Mouse (Mus musculus): ENCODE data around the gene Ttll7. TPM values are rescaled to one million over a fixed set of nuclear protein-coding genes. Genes with fewer than 3 reads are reported as not detected.
A peak's percentile ranks its signal among the peaks of the same experiment; 100 is the strongest.

Ttll7 gene
- polyA plus RNA-seq, 1 experiment: 0.55 TPM

DNA sequence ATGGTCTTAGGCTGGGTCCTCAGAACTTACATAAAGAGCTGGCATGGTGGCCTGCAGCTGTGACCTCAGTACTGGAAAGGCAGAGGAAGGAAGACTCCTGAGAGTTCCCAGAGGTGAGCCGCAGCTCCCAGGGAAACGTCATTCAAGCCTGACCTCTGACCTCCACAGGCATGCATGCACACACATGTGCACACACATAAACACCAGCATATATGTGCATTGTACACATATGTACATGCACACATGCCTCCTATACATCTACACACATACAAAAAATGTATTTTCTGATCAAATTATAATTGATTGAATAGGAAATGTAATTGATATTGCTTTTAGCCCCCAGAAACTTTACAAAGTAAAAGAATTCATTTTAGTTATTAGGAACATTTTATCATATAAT, 93.2 kb downstream of the Ttll7 start:
- Histone ChIP-seq H3K36me3 (ENCODE audit: control insufficient read depth, insufficient read depth, low read length) (no peaks in the 10 kb centered on the region), H3K27ac (ENCODE audit: insufficient read depth, low read depth, low read length) (no peak overlapping the region), H3K4me3 (ENCODE audit: low read depth, low read length) (no peak overlapping the region), H3K27me3 (ENCODE audit: control insufficient read depth, insufficient read depth, low read length) (no peaks in the 10 kb centered on the region), H3K4me1 (ENCODE audit: control insufficient read depth, insufficient read depth, insufficient read length, low read length) (no peaks in the 10 kb centered on the region)
- WGBS: 37% methylated on average over 2 of the region's 2 CpGs
- TF ChIP-seq CTCF (IDR thresholded peaks at IDR 0.05; ENCODE audit: extremely low read depth, insufficient read length, insufficient replicate concordance, low read depth, low read length): no peak
- no peak for TF ChIP-seq POLR2A (IDR thresholded peaks at IDR 0.05; ENCODE audit: low read depth, low read length)

DNA sequence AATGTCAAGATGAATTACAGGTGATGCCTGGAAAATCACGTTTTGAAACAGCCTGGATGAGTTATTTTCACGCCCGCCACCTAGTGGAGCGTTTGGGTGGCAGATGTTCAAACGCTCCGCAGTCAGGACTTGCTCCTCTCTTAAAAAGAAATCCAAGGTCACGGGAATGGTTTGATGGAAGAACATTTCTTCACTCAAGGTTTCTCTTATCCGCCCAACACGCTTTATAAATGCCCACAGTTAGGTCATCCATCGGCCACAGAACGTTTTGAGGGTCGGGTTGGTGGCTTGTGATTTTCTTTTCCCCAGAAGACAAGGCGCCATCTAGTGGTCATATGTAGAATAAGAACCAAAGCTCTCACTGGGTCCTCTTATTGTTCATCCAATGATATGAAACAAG, 93.7 kb downstream of the Ttll7 start:
- Histone ChIP-seq H3K4me1 (ENCODE audit: control insufficient read depth, insufficient read depth, insufficient read length, low read length) (no peaks in the 10 kb centered on the region), H3K27ac (ENCODE audit: insufficient read depth, low read depth, low read length) (no peak overlapping the region), H3K36me3 (ENCODE audit: control insufficient read depth, insufficient read depth, low read length) (no peaks in the 10 kb centered on the region), H3K4me3 (ENCODE audit: low read depth, low read length) (peak overlapping the region; percentile 48), H3K27me3 (ENCODE audit: control insufficient read depth, insufficient read depth, low read length) (no peaks in the 10 kb centered on the region)
- no peak for TF ChIP-seq POLR2A (IDR thresholded peaks at IDR 0.05; ENCODE audit: low read depth, low read length)
- TF ChIP-seq CTCF (IDR thresholded peaks at IDR 0.05; ENCODE audit: extremely low read depth, insufficient read length, insufficient replicate concordance, low read depth, low read length): peak; percentile 99; the same call in 1 of the 2 replicates
- 1% methylated on average over 13 of the region's 13 CpGs for WGBS

DNA sequence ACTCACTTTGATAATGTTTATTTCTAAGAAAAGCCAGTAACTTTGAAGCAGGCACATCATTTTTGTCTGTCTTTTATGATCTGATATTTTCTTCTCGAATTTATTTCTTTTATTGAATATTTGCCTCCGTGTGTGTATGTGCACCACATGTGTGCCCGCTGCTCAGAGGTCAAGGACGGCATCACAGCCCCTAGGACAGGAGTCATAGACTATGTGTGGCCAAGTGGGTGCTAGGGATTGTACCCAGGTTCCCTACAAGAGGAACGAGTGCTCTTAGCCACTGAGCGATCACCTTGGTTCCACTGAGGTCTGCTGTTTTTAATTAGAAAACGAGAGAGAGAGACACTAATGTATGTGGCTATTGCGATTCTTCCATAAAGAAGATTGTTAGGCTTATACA, 94.5 kb downstream of the Ttll7 start:
- no peaks in the 10 kb centered on the region for H3K36me3 ChIP-seq (ENCODE audit: control insufficient read depth, insufficient read depth, low read length)
- WGBS: 82% methylated on average over 8 of the region's 8 CpGs
- TF ChIP-seq POLR2A (IDR thresholded peaks at IDR 0.05; ENCODE audit: low read depth, low read length) (no peak), CTCF (IDR thresholded peaks at IDR 0.05; ENCODE audit: extremely low read depth, insufficient read length, insufficient replicate concordance, low read depth, low read length) (no peak)
- H3K4me3 ChIP-seq (ENCODE audit: low read depth, low read length): no peak overlapping the region
- no peaks in the 10 kb centered on the region for H3K27me3 ChIP-seq (ENCODE audit: control insufficient read depth, insufficient read depth, low read length)
- no peak overlapping the region for H3K27ac ChIP-seq (ENCODE audit: insufficient read depth, low read depth, low read length)
- H3K4me1 ChIP-seq (ENCODE audit: control insufficient read depth, insufficient read depth, insufficient read length, low read length): no peaks in the 10 kb centered on the region

DNA sequence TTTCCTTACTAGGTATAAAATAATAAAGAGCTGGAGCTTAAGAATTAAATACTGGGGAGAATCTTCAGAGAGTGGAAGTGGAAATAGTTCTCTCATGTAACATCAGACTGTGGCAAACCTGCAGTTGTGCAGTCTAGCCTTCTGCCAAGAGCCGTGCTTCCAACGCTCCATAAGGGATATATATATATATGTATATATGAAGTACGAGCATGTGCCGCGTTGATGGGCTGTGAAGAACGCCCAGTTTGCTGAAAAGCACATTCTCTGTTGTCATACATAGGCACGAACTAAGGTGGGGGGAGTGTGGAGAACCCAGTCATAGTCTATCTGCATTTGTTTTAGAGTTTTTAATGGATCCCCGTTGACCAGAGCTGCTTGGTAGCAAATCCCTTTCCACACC, 104.6 kb downstream of the Ttll7 start:
- Histone ChIP-seq H3K27me3 (ENCODE audit: control insufficient read depth, insufficient read depth, low read length) (no peaks in the 10 kb centered on the region), H3K4me3 (ENCODE audit: low read depth, low read length) (no peak overlapping the region), H3K36me3 (ENCODE audit: control insufficient read depth, insufficient read depth, low read length) (no peaks in the 10 kb centered on the region), H3K4me1 (ENCODE audit: control insufficient read depth, insufficient read depth, insufficient read length, low read length) (no peaks in the 10 kb centered on the region), H3K27ac (ENCODE audit: insufficient read depth, low read depth, low read length) (no peak overlapping the region)
- TF ChIP-seq POLR2A (IDR thresholded peaks at IDR 0.05; ENCODE audit: low read depth, low read length) (no peak), CTCF (IDR thresholded peaks at IDR 0.05; ENCODE audit: extremely low read depth, insufficient read length, insufficient replicate concordance, low read depth, low read length) (no peak)
- 91% methylated on average over 8 of the region's 8 CpGs for WGBS

DNA sequence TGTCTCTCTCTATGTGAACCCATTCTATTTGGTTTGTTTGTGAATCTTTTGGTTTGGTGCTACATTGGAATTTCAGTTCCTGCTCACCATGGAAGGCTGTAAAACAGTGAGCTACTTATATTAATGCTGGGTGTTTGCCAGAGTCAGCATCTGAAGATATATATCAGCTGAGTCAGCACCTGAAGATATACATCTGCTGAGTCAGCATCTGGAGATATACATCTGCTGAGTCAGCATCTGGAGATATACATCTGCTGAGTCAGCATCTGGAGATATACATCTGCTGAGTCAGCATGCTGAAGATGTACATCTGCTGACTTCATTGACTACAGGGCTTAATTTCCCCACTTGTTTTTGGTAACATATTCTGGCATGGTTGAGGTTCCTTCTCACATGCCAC, 110.7 kb downstream of the Ttll7 start:
- H3K27ac ChIP-seq (ENCODE audit: insufficient read depth, low read depth, low read length): no peak overlapping the region
- TF ChIP-seq CTCF (IDR thresholded peaks at IDR 0.05; ENCODE audit: extremely low read depth, insufficient read length, insufficient replicate concordance, low read depth, low read length) (no peak), POLR2A (IDR thresholded peaks at IDR 0.05; ENCODE audit: low read depth, low read length) (no peak)
- H3K4me3 ChIP-seq (ENCODE audit: low read depth, low read length): no peak overlapping the region
- no peaks in the 10 kb centered on the region for H3K4me1 ChIP-seq (ENCODE audit: control insufficient read depth, insufficient read depth, insufficient read length, low read length)
- H3K36me3 ChIP-seq (ENCODE audit: control insufficient read depth, insufficient read depth, low read length): no peaks in the 10 kb centered on the region
- H3K27me3 ChIP-seq (ENCODE audit: control insufficient read depth, insufficient read depth, low read length): no peaks in the 10 kb centered on the region

DNA sequence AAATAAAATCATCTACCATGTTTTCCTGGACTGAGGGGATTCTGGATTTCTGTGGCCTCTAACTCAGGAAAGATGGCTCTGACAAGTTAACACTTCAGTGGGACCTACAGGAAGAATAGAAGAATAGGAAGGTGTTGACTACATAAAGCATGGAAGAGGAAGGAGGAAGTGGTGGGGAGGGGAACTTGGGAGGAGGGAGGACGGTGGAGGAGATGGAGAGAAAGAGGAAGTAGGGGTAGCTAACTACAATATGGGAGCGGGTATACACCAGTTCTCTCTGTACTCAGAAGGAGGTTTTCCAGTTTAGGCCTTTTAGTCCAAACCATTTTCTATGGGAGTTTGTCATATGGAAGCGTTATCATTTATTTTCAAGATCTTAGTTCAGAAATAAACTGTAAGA, 112.2 kb downstream of the Ttll7 start:
- WGBS: 88% methylated on average over 3 of the region's 3 CpGs
- H3K27me3 ChIP-seq (ENCODE audit: control insufficient read depth, insufficient read depth, low read length): no peaks in the 10 kb centered on the region
- no peak for TF ChIP-seq POLR2A (IDR thresholded peaks at IDR 0.05; ENCODE audit: low read depth, low read length)
- TF ChIP-seq CTCF (IDR thresholded peaks at IDR 0.05; ENCODE audit: extremely low read depth, insufficient read length, insufficient replicate concordance, low read depth, low read length): no peak
- no peak overlapping the region for H3K27ac ChIP-seq (ENCODE audit: insufficient read depth, low read depth, low read length)
- no peak overlapping the region for H3K4me3 ChIP-seq (ENCODE audit: low read depth, low read length)
- H3K36me3 ChIP-seq (ENCODE audit: control insufficient read depth, insufficient read depth, low read length): no peaks in the 10 kb centered on the region
- no peaks in the 10 kb centered on the region for H3K4me1 ChIP-seq (ENCODE audit: control insufficient read depth, insufficient read depth, insufficient read length, low read length)

DNA sequence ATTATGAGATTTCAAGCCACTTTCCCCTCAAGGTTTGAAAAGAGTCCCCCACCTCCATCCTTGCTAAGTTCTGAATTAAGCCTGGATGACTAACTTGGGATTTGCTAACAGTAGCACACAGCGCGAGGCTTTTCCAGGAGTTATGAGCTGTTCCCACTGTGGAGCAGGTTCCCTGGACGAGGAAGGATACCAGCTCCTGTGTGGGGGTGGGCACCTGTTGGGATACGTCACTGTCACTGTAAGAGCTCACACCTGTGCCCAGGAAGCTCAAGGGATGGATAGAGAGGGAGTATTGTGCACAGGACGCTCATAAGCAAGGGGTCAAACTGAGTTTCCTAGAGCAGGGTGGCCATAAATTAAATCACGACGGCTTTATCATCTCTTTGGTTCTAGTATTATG, 115.1 kb downstream of the Ttll7 start:
- H3K27me3 ChIP-seq (ENCODE audit: control insufficient read depth, insufficient read depth, low read length): no peaks in the 10 kb centered on the region
- WGBS: 62% methylated on average over 7 of the region's 7 CpGs
- H3K36me3 ChIP-seq (ENCODE audit: control insufficient read depth, insufficient read depth, low read length): no peaks in the 10 kb centered on the region
- H3K4me3 ChIP-seq (ENCODE audit: low read depth, low read length): no peak overlapping the region
- no peak overlapping the region for H3K27ac ChIP-seq (ENCODE audit: insufficient read depth, low read depth, low read length)
- H3K4me1 ChIP-seq (ENCODE audit: control insufficient read depth, insufficient read depth, insufficient read length, low read length): no peaks in the 10 kb centered on the region
- TF ChIP-seq POLR2A (IDR thresholded peaks at IDR 0.05; ENCODE audit: low read depth, low read length) (no peak), CTCF (IDR thresholded peaks at IDR 0.05; ENCODE audit: extremely low read depth, insufficient read length, insufficient replicate concordance, low read depth, low read length) (no peak)

DNA sequence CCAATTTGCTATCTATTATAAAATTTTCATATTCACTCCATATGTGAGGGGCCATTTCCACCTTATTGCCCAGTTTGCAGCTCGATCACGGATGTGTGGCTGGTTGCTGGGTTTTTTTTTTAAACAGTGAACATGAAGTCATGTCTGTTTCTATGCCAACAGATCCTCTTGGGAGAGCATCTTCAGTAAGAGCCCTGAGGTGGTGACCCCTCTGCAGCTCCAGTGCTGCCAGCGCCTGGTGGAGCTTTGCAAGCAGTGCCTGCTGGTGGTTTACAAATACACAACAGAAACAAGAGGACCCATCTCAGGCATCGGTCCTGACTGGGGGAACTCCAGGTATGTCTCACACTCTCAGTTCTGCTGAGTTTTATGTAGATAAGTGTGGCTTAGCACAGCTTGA, 115.7 kb downstream of the Ttll7 start:
- H3K27me3 ChIP-seq (ENCODE audit: control insufficient read depth, insufficient read depth, low read length): no peaks in the 10 kb centered on the region
- H3K4me3 ChIP-seq (ENCODE audit: low read depth, low read length): no peak overlapping the region
- no peak overlapping the region for H3K27ac ChIP-seq (ENCODE audit: insufficient read depth, low read depth, low read length)
- TF ChIP-seq POLR2A (IDR thresholded peaks at IDR 0.05; ENCODE audit: low read depth, low read length): no peak
- no peaks in the 10 kb centered on the region for H3K36me3 ChIP-seq (ENCODE audit: control insufficient read depth, insufficient read depth, low read length)
- 78% methylated on average over 4 of the region's 4 CpGs for WGBS
- H3K4me1 ChIP-seq (ENCODE audit: control insufficient read depth, insufficient read depth, insufficient read length, low read length): no peaks in the 10 kb centered on the region

Measured in small intestine, adult 2 months (tissue).